Mouse (Mus musculus): ENCODE results near the gene Opn5. TPM values are rescaled to one million over a fixed set of nuclear protein-coding genes. Genes with fewer than 3 reads are reported as not detected.

The Opn5 gene
- polyA plus RNA-seq (2012; rRNA removed) (0.09 TPM in 2 replicates), polyA plus RNA-seq (2014; fragmentation: Nextera tagmentation; extraction: Ambion mirVana) (0.10 TPM in 1 of 2 replicates, not detected in the other)

DNA sequence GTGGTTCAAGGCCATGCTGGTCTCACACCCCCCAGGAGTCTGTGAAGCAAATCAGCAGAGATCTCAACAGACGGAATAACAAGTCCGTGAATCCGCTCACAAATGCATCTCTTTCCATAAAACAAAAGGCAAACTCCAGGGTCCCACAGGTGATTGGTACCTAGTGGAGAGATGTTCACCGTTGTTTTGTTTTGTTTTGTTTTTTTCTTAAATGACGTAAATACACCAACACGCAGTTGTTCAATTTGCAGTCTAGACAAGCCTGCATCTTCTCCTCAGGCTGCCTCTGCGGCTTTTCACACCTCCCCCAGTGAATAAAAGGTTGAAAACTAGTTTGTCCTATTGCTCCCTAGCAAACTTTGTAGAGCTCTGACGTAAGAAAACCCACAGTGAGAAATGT is at the start of gene Opn5:
Opn5 (minus strand) TSS at position 101 of the 400 bp plus-strand sequence.
- no peak for TF ChIP-seq POLR2A (IDR thresholded peaks at IDR 0.05; ENCODE audit: borderline replicate concordance, extremely low read depth, insufficient read depth, insufficient read length)
- no peak within 1 kb of the TSS for H3K4me2 ChIP-seq (replicated peaks; ENCODE audit: low read depth, low read length, severe bottlenecking)
- H3K4me3 ChIP-seq (replicated peaks; ENCODE audit: low read length), result no peak within 1 kb of the TSS
- no peaks in the 10 kb centered on the region for H3K36me3 ChIP-seq (ENCODE audit: control insufficient read depth, insufficient read depth, low read length)
- H3K4me1 ChIP-seq (ENCODE audit: control insufficient read depth, insufficient read depth, low read length), result no peaks in the 10 kb centered on the region
- 78% methylated on average over 8 of the region's 8 CpGs for WGBS
- H3K27ac ChIP-seq (replicated peaks; ENCODE audit: low read depth, low read length), result no peak within 1 kb of the TSS
- H3K9ac ChIP-seq (ENCODE audit: low read depth, low read length, severe bottlenecking), result no peak within 1 kb of the TSS
- ATAC-seq (ENCODE audit: low FRiP score, low read depth) (no peak), DNase-seq (ENCODE audit: low spot score) (no peak)
- no peaks in the 10 kb centered on the region for H3K27me3 ChIP-seq (ENCODE audit: control insufficient read depth, insufficient read depth, low read length)
- no peaks in the 10 kb centered on the region for H3K9me3 ChIP-seq (ENCODE audit: control insufficient read depth, low read length)

DNA sequence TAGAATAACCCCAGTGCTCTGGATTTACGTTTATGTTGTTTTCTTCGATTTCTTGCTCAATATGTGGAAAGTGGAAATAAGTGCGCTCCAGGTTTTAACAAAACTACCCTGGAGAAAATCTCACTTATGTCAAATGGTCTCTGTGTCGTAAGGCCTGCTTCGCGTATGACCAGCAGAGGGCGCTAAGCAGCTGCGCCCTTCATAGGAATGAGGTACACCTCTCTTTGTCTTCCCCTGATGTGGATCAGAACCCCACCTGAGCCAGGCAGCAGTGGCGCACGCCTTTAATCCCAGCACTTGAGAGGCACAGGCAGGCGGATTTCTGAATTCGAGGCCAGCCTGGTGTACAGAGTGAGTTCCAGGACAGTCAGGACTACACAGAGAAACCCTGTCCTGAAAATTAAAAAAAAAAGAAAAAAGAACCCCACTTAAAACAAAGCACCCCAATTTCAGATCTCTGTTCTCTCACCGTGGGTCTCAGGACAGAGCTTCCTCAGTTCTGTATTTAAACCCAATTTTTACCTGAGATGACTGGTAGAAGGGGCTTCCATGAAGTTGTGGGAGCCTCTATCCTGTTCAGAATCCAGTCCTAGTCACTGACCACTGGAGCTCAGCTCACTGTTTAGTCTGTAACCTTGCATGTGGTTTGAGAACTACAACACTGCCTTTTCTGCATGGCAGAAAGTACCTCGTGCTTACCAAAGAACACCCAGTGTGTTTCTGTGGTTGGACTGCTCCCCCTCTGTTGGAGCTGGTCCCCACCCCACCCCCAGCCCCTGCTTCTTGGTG is 47.6 kb upstream of the Opn5 start:
- no peak overlapping the region for H3K9ac ChIP-seq (ENCODE audit: low read depth, low read length, severe bottlenecking)
- no peak overlapping the region for H3K27ac ChIP-seq (replicated peaks; ENCODE audit: low read depth, low read length)
- no peaks in the 10 kb centered on the region for H3K9me3 ChIP-seq (ENCODE audit: control insufficient read depth, low read length)
- no peak overlapping the region for H3K4me3 ChIP-seq (replicated peaks; ENCODE audit: low read length)
- H3K4me1 ChIP-seq (ENCODE audit: control insufficient read depth, insufficient read depth, low read length), result no peaks in the 10 kb centered on the region
- peak overlapping the region; percentile 17; the same call in 1 of the 2 replicates for H3K4me2 ChIP-seq (replicated peaks; ENCODE audit: low read depth, low read length, severe bottlenecking)
- no peaks in the 10 kb centered on the region for H3K36me3 ChIP-seq (ENCODE audit: control insufficient read depth, insufficient read depth, low read length)
- TF ChIP-seq POLR2A (IDR thresholded peaks at IDR 0.05; ENCODE audit: borderline replicate concordance, extremely low read depth, insufficient read depth, insufficient read length), result no peak
- WGBS, result 20% methylated on average over 14 of the region's 14 CpGs
- ATAC-seq (ENCODE audit: low FRiP score, low read depth) (peak; percentile 70; the same call in 1 of the 2 replicates), DNase-seq (ENCODE audit: low spot score) (peak; percentile 76)
- no peaks in the 10 kb centered on the region for H3K27me3 ChIP-seq (ENCODE audit: control insufficient read depth, insufficient read depth, low read length)

DNA sequence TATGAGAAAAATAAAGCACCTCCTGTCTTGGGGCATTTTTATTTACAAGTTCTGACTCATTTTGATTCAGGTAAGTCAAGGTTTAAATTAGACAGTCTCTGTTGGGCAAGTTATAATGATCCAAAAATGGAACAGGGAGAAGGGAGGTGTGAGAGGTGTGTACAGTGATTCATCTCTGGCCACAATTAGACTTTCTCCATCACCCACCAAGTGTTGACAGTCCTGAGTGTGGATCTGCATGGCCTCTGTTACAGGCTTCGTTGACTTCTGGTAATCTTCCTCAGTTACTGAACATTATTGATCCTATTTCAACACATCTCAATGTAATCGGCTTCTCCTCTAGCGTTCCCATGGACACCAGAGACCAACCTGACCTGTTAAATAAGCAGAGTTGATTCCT is 32.2 kb upstream of the Opn5 start:
- no peak for TF ChIP-seq POLR2A (IDR thresholded peaks at IDR 0.05; ENCODE audit: borderline replicate concordance, extremely low read depth, insufficient read depth, insufficient read length)
- H3K9me3 ChIP-seq (ENCODE audit: control insufficient read depth, low read length), result no peaks in the 10 kb centered on the region
- DNase-seq (ENCODE audit: low spot score) (no peak), ATAC-seq (ENCODE audit: low FRiP score, low read depth) (no peak)
- H3K4me1 ChIP-seq (ENCODE audit: control insufficient read depth, insufficient read depth, low read length), result no peaks in the 10 kb centered on the region
- no peaks in the 10 kb centered on the region for H3K27me3 ChIP-seq (ENCODE audit: control insufficient read depth, insufficient read depth, low read length)
- WGBS, result 87% methylated on average over 3 of the region's 3 CpGs
- no peak overlapping the region for H3K9ac ChIP-seq (ENCODE audit: low read depth, low read length, severe bottlenecking)
- H3K4me3 ChIP-seq (replicated peaks; ENCODE audit: low read length), result no peak overlapping the region
- no peaks in the 10 kb centered on the region for H3K36me3 ChIP-seq (ENCODE audit: control insufficient read depth, insufficient read depth, low read length)
- H3K4me2 ChIP-seq (replicated peaks; ENCODE audit: low read depth, low read length, severe bottlenecking), result no peak overlapping the region
- H3K27ac ChIP-seq (replicated peaks; ENCODE audit: low read depth, low read length), result no peak overlapping the region

DNA sequence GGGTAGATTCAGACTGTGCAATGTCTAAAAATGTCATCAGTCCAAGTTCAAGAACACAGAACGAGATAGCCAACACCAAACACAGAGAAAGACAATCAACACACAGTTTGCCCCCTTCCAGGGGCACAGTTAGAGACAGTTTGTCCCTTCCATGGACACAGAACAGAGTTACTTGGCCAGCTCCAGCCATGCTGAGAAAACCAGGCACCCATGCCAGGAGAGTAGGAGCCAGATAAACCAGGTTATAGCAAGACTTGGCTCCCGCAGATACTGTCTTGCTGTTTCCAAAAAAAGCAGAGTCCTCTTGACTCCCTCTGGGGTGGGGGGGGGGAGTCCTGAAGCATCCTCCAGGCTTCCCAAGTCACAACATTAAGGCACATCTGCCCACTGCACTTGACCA is 19.0 kb upstream of the Opn5 start:
- ATAC-seq (ENCODE audit: low FRiP score, low read depth) (no peak), DNase-seq (ENCODE audit: low spot score) (no peak)
- no peak overlapping the region for H3K4me3 ChIP-seq (replicated peaks; ENCODE audit: low read length)
- no peak overlapping the region for H3K9ac ChIP-seq (ENCODE audit: low read depth, low read length, severe bottlenecking)
- no peaks in the 10 kb centered on the region for H3K36me3 ChIP-seq (ENCODE audit: control insufficient read depth, insufficient read depth, low read length)
- no peak overlapping the region for H3K27ac ChIP-seq (replicated peaks; ENCODE audit: low read depth, low read length)
- H3K4me1 ChIP-seq (ENCODE audit: control insufficient read depth, insufficient read depth, low read length), result no peaks in the 10 kb centered on the region
- no peak for TF ChIP-seq POLR2A (IDR thresholded peaks at IDR 0.05; ENCODE audit: borderline replicate concordance, extremely low read depth, insufficient read depth, insufficient read length)
- H3K27me3 ChIP-seq (ENCODE audit: control insufficient read depth, insufficient read depth, low read length), result no peaks in the 10 kb centered on the region
- no peaks in the 10 kb centered on the region for H3K9me3 ChIP-seq (ENCODE audit: control insufficient read depth, low read length)
- 90% methylated on average over 2 of the region's 2 CpGs for WGBS
- H3K4me2 ChIP-seq (replicated peaks; ENCODE audit: low read depth, low read length, severe bottlenecking), result no peak overlapping the region

DNA sequence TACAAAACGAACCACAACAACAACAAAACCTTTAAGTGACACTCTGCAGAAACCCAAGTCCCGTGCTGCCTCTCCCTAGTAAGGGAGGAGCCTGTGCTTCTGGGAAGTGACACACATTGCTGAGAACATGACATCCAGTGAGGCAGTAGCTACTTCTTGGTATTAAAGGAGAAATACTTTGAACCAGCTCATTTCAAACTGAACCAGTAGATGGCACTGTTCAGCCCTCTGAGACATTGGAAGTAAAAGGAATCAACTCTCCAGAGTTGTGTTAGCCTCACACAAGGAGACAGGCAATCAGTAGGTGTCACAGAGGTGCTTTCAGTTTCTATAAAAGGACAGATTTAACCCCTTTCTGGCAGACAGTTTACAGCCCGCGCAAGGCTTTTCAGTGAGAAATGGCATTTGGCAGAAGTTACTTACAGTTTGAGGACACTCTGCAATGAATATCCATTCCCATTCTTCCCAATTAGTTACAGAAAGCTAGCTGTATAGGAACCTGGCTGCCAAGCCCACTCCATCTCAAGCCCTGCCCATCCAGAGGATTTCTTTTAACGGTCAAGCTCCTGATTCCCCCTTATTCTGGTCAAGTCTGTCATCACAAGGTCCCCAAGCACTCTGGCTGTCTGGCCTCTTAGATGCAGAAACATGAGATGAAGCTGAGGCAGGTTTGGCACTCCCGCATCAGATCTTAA is 2.0 kb upstream of the Opn5 start:
- Histone ChIP-seq H3K9me3 (ENCODE audit: control insufficient read depth, low read length) (no peaks in the 10 kb centered on the region), H3K4me1 (ENCODE audit: control insufficient read depth, insufficient read depth, low read length) (no peaks in the 10 kb centered on the region), H3K9ac (ENCODE audit: low read depth, low read length, severe bottlenecking) (no peak overlapping the region), H3K4me3 (replicated peaks; ENCODE audit: low read length) (no peak overlapping the region), H3K4me2 (replicated peaks; ENCODE audit: low read depth, low read length, severe bottlenecking) (no peak overlapping the region), H3K27me3 (ENCODE audit: control insufficient read depth, insufficient read depth, low read length) (no peaks in the 10 kb centered on the region), H3K27ac (replicated peaks; ENCODE audit: low read depth, low read length) (no peak overlapping the region), H3K36me3 (ENCODE audit: control insufficient read depth, insufficient read depth, low read length) (no peaks in the 10 kb centered on the region)
- no peak for TF ChIP-seq POLR2A (IDR thresholded peaks at IDR 0.05; ENCODE audit: borderline replicate concordance, extremely low read depth, insufficient read depth, insufficient read length)
- peak; percentile 66 for DNase-seq (ENCODE audit: low spot score)
- ATAC-seq (ENCODE audit: low FRiP score, low read depth), result no peak
- 35% methylated on average over 6 of the region's 6 CpGs for WGBS

Measured in limb, embryonic 14.5 days (tissue).